Mouse (Mus musculus) spleen, adult 2 months (tissue): ENCODE measurements around the gene Sestd1. TPM values are rescaled to one million over a fixed set of nuclear protein-coding genes. Genes with fewer than 3 reads are reported as not detected.

Experiments
- DNase-seq, 2 experiments: peaks; one replicate each; pipeline versions ENCODE4 v3.0.0 to v3.0.0-alpha.2; 2012 to 2021; ENCODE audit warnings: low spot score in 2 of 2, low read depth in 1 of 2
- H3K27ac ChIP-seq: fragments of 200-500 bp; 2 replicates; pipeline ENCODE4 v1.5.1; 2012; ENCODE audit warnings: low read length, inconsistent platforms; ENCODE audit not compliant: insufficient read depth
- H3K27me3 ChIP-seq: fragments of 200-500 bp; 2 replicates; pipeline ENCODE4 v1.6.1; 2012; ENCODE audit warnings: mild to moderate bottlenecking, moderate library complexity, low read length, inconsistent platforms; ENCODE audit not compliant: control insufficient read depth, insufficient read depth
- H3K36me3 ChIP-seq: fragments of 200-500 bp; 2 replicates; pipeline ENCODE4 v1.6.1; 2012; ENCODE audit warnings: mild to moderate bottlenecking, low read length, inconsistent platforms; ENCODE audit not compliant: control insufficient read depth, insufficient read depth
- H3K4me1 ChIP-seq: fragments of 200-500 bp; 2 replicates; pipeline ENCODE4 v1.6.1; 2011; ENCODE audit warnings: inconsistent platforms; ENCODE audit not compliant: control insufficient read depth, insufficient read depth, insufficient read length
- H3K4me3 ChIP-seq: fragments of 200-500 bp; 2 replicates; pipeline ENCODE4 v1.5.1; 2011; ENCODE audit warnings: mild to moderate bottlenecking, inconsistent platforms; ENCODE audit not compliant: insufficient read depth, insufficient read length; ENCODE audit errors: extremely low read depth
- CTCF ChIP-seq: fragments of 200-500 bp; IDR thresholded peaks from 2 replicates; pipeline ENCODE4 v1.5.1; 2011; ENCODE audit warnings: mild to moderate bottlenecking, inconsistent platforms; ENCODE audit not compliant: insufficient read depth, insufficient read length, insufficient replicate concordance; ENCODE audit errors: extremely low read depth
- POLR2A ChIP-seq: fragments of 200-500 bp; IDR thresholded peaks from 2 replicates; pipeline ENCODE4 v1.6.1; 2011; ENCODE audit warnings: low read depth, low read length, inconsistent platforms
- WGBS: fragments of 180-500 bp; shearing (Covaris S2); methylation state at CpG from one replicate; pipeline ENCODE4 v1.1.7; 2018; 5-methylcytosine and 5-hydroxymethylcytosine counted together
- polyA plus RNA-seq: library from polyadenylated mRNA; depleted of rRNA; stranded (reverse); fragments of >200 nt; gene quantifications from 2 replicates; pipeline ENCODE4 v1.2.3, GENCODE M21; 2012

Sestd1 gene
- polyA plus RNA-seq, 1 experiment, result 0.74 TPM

DNA sequence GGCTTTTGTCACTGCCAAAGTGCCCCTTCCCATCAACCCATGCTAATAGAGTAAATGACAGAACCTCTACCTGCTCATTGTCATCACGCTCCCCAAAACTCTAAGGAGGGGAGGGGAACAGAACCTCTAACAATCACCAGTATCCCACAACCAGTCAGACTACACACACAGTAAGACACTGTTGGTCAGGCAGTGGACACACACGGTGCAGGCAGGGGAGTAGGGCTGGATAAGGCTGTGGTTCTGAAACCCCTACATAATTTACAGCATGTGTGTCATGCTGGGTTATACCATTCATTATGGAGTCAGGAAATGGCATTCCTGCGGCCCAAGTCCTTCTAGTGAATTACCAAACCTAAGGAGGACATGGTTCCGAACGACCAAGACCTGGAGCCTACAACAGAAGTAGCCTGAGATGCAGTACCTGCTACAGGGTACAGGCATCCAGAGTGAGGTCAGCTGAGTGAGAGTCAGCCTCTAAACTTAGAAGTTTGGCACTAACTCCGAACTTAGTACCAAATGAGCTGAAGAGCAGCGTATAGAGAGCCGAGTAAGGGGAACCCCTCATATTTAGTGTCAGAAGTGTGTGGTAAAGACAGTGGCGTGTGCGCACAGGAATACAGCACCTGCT lies 33.1 kb downstream of the Sestd1 start:
- 91% methylated on average over 10 of the region's 10 CpGs for WGBS
- Histone ChIP-seq H3K27ac (no peak overlapping the region), H3K27me3 (no peaks in the 10 kb centered on the region), H3K4me3 (no peak overlapping the region), H3K4me1 (no peaks in the 10 kb centered on the region), H3K36me3 (no peaks in the 10 kb centered on the region)
- no peak for DNase-seq
- TF ChIP-seq POLR2A (no peak), CTCF (no peak)

DNA sequence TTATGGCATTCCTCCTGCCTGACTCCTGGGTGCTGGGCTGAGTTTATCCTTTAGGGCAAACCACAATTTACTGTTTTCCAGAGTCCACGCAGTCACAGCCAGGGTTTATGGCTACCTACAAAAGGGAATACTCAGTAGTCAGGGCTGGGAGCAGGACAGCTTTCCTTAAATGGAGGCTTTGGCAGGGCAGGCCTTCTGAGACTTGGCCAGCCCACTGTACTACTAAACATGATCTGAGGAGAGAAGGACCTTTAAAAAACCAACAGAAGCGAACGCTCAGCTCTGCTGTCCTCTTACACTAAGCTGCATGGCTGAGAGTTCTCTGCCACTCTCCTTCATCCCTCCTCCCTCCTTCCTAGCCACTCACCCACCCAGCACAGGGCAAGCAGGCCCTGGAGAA lies 34.6 kb downstream of the Sestd1 start:
- TF ChIP-seq CTCF, result no peak
- TF ChIP-seq POLR2A, result no peak
- H3K27me3 ChIP-seq, result no peaks in the 10 kb centered on the region
- H3K4me1 ChIP-seq, result no peaks in the 10 kb centered on the region
- WGBS, result 94% methylated on average over 3 of the region's 3 CpGs
- no peak overlapping the region for H3K27ac ChIP-seq
- H3K4me3 ChIP-seq, result no peak overlapping the region
- no peak for DNase-seq
- no peaks in the 10 kb centered on the region for H3K36me3 ChIP-seq

DNA sequence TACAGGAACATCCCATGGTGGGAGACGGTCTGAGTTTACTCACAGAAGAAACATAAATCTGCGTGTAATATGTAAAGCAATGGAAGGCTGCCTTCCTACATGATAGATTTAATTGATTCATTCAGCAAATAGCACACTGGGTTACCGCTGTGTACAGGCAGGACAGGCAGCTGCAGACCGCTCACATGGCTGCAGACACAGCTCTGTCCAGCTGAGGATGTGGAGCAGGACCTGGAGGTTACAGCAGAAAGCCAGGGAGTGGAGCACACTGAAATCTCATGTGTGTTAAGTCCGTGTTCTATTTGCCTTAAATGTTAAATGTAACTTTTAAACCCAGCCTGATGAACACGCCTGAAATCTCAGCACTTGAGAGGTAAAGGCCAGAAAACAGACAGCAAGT lies 38.1 kb downstream of the Sestd1 start:
- H3K4me3 ChIP-seq, result no peak overlapping the region
- TF ChIP-seq CTCF, result no peak
- no peak for TF ChIP-seq POLR2A
- H3K27me3 ChIP-seq, result no peaks in the 10 kb centered on the region
- no peak overlapping the region for H3K27ac ChIP-seq
- WGBS, result 93% methylated on average over 6 of the region's 6 CpGs
- DNase-seq, result no peak
- H3K36me3 ChIP-seq, result no peaks in the 10 kb centered on the region
- H3K4me1 ChIP-seq, result no peaks in the 10 kb centered on the region; the same call in 1 of the 2 replicates

DNA sequence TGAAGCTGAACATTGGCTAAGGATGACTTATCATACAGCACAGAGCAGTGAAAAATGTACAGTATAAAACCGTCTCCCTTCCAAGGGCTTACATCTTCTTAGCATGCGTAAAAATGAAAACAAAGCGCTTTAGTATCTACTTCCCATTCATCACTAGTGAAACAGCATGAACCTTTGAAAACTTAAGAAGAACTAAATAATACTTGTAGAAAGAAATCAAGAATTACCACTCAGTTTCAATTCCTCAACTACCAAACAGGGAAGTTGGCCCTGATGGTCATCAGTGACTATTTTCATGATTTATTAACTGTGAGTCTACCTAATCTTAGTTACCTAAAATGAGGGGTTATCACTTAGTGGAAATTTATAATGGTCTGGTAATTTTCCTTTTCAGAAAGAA lies 41.8 kb downstream of the Sestd1 start:
- WGBS, result 62% methylated on average over 3 of the region's 3 CpGs
- DNase-seq, result no peak
- no peak overlapping the region for H3K4me3 ChIP-seq
- TF ChIP-seq CTCF, result no peak
- TF ChIP-seq POLR2A, result no peak
- no peaks in the 10 kb centered on the region for H3K27me3 ChIP-seq
- H3K4me1 ChIP-seq, result no peaks in the 10 kb centered on the region; the same call in 1 of the 2 replicates
- no peak overlapping the region for H3K27ac ChIP-seq
- no peaks in the 10 kb centered on the region for H3K36me3 ChIP-seq

DNA sequence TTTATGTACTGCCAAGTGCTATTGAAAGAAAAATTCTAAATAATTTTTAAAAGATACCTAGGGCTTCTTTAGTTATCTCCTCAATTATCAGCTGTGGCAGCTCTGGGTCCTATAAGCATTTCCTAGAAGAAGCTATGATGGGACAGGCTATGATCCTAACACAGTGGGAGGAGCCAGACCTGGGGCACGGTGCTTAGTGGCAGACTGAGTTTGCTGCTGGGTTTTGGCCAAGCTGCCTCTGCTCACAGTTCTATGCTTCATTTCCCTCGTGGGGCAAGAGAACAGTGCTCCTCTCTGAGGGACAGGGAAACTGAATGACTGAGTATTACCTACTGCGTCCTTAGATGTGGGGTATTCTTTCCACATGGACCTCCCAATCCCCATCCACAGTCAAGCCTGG lies 42.3 kb downstream of the Sestd1 start:
- no peaks in the 10 kb centered on the region for H3K36me3 ChIP-seq
- no peaks in the 10 kb centered on the region for H3K27me3 ChIP-seq
- H3K4me1 ChIP-seq, result no peaks in the 10 kb centered on the region; the same call in 1 of the 2 replicates
- no peak for TF ChIP-seq POLR2A
- no peak for TF ChIP-seq CTCF
- no peak overlapping the region for H3K27ac ChIP-seq
- no peak for DNase-seq
- 18% methylated on average over 3 of the region's 3 CpGs for WGBS
- H3K4me3 ChIP-seq, result no peak overlapping the region

DNA sequence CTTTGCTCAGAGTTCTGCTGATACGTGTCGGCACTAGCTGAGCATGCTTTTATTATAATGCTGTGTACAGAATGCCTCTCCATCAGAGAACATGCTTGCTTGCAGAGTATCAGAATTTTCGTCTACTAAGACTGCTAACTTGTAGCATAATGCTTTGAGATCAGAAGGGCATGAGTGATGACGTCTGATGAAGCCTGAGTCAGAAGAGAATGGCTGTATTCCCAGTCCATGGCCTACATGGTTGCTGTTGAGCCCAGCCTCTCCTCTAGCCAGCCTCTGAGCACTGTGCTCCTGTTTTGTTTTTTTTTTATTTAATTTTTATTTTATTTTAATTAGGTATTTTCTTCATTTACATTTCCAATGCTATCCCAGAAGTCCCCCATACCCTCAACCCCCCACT lies 43.5 kb downstream of the Sestd1 start:
- 93% methylated on average over 4 of the region's 4 CpGs for whole genome bisulfite sequencing
- Histone ChIP-seq H3K27me3 (no peaks in the 10 kb centered on the region), H3K4me3 (no peak overlapping the region), H3K36me3 (no peaks in the 10 kb centered on the region), H3K27ac (no peak overlapping the region), H3K4me1 (no peaks in the 10 kb centered on the region; the same call in 1 of the 2 replicates)
- TF ChIP-seq CTCF (no peak), POLR2A (no peak)
- DNase-seq, result no peak

DNA sequence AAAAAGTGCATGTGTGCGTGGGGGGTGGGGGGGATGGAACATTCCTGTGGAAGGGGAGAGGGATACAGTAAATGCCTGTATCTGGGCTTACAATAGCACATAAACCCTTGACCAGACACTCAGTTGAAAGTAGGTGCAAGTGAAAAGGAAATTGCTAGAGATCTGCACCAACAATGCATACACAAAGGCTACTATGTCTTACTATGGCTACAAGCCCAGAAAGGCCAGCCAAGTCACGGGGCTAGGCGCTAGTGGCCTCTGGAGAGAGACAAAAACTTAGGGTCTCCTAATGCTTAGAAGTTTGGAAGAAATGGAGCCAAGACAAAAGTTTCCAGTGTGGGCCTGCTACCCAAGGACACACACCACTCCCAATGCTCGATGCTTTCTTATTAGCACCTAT lies 44.5 kb downstream of the Sestd1 start:
- no peaks in the 10 kb centered on the region for H3K27me3 ChIP-seq
- TF ChIP-seq CTCF, result no peak
- TF ChIP-seq POLR2A, result no peak
- DNase-seq, result no peak
- no peak overlapping the region for H3K27ac ChIP-seq
- no peaks in the 10 kb centered on the region; the same call in 1 of the 2 replicates for H3K4me1 ChIP-seq
- H3K4me3 ChIP-seq, result no peak overlapping the region
- 90% methylated on average over 4 of the region's 4 CpGs for WGBS
- no peaks in the 10 kb centered on the region for H3K36me3 ChIP-seq

DNA sequence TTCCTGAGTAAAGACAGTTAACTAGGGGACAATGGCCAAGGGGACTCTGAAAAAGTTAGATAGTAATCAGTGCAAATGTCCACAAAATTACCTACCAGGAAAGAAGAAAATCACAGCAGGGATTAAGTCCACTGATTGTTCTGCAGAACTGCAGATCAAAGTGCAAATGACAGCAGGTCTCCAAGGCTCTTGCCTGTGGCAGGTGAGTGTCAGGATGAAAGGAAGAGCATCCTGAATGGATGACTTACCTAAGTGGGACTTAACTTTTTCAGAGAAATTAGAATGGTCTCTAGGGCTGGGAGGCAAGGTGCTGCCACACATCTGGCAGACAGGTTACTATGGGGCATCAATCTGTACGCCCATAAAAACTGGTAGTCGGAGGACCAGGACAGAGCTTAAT lies 47.8 kb downstream of the Sestd1 start:
- no peaks in the 10 kb centered on the region for H3K27me3 ChIP-seq
- H3K4me1 ChIP-seq, result no peaks in the 10 kb centered on the region; the same call in 1 of the 2 replicates
- H3K27ac ChIP-seq, result no peak overlapping the region
- no peak overlapping the region for H3K4me3 ChIP-seq
- no peak for DNase-seq
- no peaks in the 10 kb centered on the region for H3K36me3 ChIP-seq
- TF ChIP-seq CTCF (no peak), POLR2A (no peak)
- WGBS, result 94% methylated on average over 2 of the region's 2 CpGs
